Mouse (Mus musculus) embryonic facial prominence, embryonic 10.5 days (tissue): ENCODE measurements around the gene Fam117a. TPM values are rescaled to one million over a fixed set of nuclear protein-coding genes. Genes with fewer than 3 reads are reported as not detected.

ENCODE experiments used
- DNase-seq: peaks from one replicate; pipeline ENCODE4 v3.0.0-alpha.2; 2017; ENCODE audit warnings: low spot score
- H3K27ac ChIP-seq: fragments of 300-500 bp; sonication (generic); replicated peaks from 2 replicates; pipeline ENCODE4 v1.5.1; 2016; ENCODE audit warnings: mild to moderate bottlenecking
- H3K27me3 ChIP-seq: fragments of 300-500 bp; sonication (generic); replicated peaks from 2 replicates; pipeline ENCODE4 v1.6.1; 2016; ENCODE audit warnings: low read depth, mild to moderate bottlenecking; ENCODE audit not compliant: poor library complexity, severe bottlenecking
- H3K36me3 ChIP-seq: fragments of 300-500 bp; sonication (generic); replicated peaks from 2 replicates; pipeline ENCODE4 v1.6.1; 2016; ENCODE audit warnings: mild to moderate bottlenecking, moderate library complexity
- H3K4me1 ChIP-seq: fragments of 300-500 bp; sonication (generic); 2 replicates; pipeline ENCODE4 v1.6.1; 2016
- H3K4me3 ChIP-seq: fragments of 300-500 bp; sonication (generic); 2 replicates; pipeline ENCODE4 v1.5.1; 2016; ENCODE audit warnings: mild to moderate bottlenecking, moderate library complexity
- H3K9me3 ChIP-seq: fragments of 300-500 bp; sonication (generic); 2 replicates; pipeline ENCODE4 v1.6.1; 2016; ENCODE audit warnings: mild to moderate bottlenecking
- WGBS: fragments of 180-500 bp; shearing (Covaris S2); methylation state at CpG from one replicate; pipeline ENCODE4 v1.1.7; 2016; 5-methylcytosine and 5-hydroxymethylcytosine counted together
- polyA plus RNA-seq: library from polyadenylated mRNA; unstranded; fragments of >200 nt; fragmentation: Nextera tagmentation; extraction: Ambion mirVana; gene quantifications from 2 replicates; pipeline ENCODE4 v1.2.1, GENCODE M21; 2016

Fam117a gene
- polyA plus RNA-seq, 1 experiment from 2014 or later = 11.9 TPM

GRCm38 (mm10) chr11:95420880-95421435, 84.1 kb downstream of the Fam117a start:
- Histone ChIP-seq H3K27ac (no peak overlapping the region), H3K27me3 (no peaks in the 10 kb centered on the region), H3K4me3 (no peak overlapping the region), H3K9me3 (no peaks in the 10 kb centered on the region), H3K4me1 (peaks cover 5% of the 10 kb centered on the region), H3K36me3 (peaks cover 30% of the 10 kb centered on the region)
- DNase-seq = no peak
- WGBS = 78% methylated on average over 2 of the region's 2 CpGs

GRCm38 (mm10) chr11:95423505-95423904, 86.7 kb downstream of the Fam117a start:
- Histone ChIP-seq H3K27ac (no peak overlapping the region), H3K4me3 (no peak overlapping the region), H3K4me1 (no peaks in the 10 kb centered on the region), H3K27me3 (no peaks in the 10 kb centered on the region), H3K9me3 (no peaks in the 10 kb centered on the region), H3K36me3 (peaks cover 25% of the 10 kb centered on the region)
- WGBS = 84% methylated on average over 3 of the region's 3 CpGs
- no peak for DNase-seq

GRCm38 (mm10) chr11:95431344-95431743, 94.5 kb downstream of the Fam117a start:
- Histone ChIP-seq H3K4me3 (no peak overlapping the region), H3K9me3 (no peaks in the 10 kb centered on the region), H3K36me3 (0 out of 2 replicates have a peak, but pooled peaks cover 8% of the 10 kb centered on the region), H3K27ac (no peak overlapping the region), H3K4me1 (0 out of 2 replicates have a peak, but pooled peaks cover 4% of the 10 kb centered on the region), H3K27me3 (no peaks in the 10 kb centered on the region)
- WGBS = 88% methylated on average over 2 of the region's 2 CpGs
- no peak for DNase-seq

Other genes starting within 250 kb of the Fam117a start
- 29.8 and 31.3 TPM in 2 replicates for gene Dlx3, start 216.9 kb upstream of the Fam117a start, polyA plus RNA-seq
- 3.6 and 4.3 TPM in 2 replicates for gene Dlx4, start 190.8 kb upstream of the Fam117a start, polyA plus RNA-seq
- 0.16 TPM in 1 of 2 replicates, not detected in the other for gene Tac4, start 75.5 kb upstream of the Fam117a start, polyA plus RNA-seq
- gene Kat7, start 26.8 kb upstream of the Fam117a start, polyA plus RNA-seq = 84.2 and 96.8 TPM in 2 replicates
- gene Slc35b1, start 47.7 kb downstream of the Fam117a start, polyA plus RNA-seq = 116 and 122 TPM in 2 replicates
- gene Spop, start 77.1 kb downstream of the Fam117a start, polyA plus RNA-seq = 135 TPM in 2 replicates
- gene Nxph3, start 177.6 kb downstream of the Fam117a start, polyA plus RNA-seq = 0.50 and 0.54 TPM in 2 replicates